Mouse (Mus musculus): ENCODE data around the gene St3gal6.

DNA sequence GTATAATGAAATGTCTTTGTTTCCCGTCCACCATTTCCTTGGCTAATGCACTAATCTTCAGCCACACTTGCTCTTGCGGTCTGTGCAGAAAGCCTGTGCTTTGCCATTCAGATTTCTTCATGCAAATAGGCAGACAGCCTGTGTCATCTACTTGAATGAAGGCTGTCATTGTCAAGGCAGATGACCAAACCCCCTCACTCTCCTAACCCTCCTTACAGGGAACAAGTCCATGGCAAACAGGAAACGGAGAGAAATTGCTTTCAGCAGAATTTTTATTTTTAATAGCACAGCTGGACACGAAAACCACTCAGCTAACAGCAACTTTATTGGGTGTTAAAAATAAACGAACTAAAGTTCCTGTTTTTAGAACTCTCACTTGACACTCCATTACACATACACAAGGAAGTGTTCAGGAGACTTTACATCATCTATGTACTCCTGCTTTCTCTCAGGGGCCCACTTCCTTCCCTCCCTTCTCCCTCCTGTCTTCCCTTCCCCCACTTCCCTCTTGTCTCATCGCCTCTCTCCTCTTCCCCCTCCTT lies 22.2 kb downstream of the St3gal6 start:
- TF ChIP-seq POLR2A (IDR thresholded peaks at IDR 0.05; ENCODE audit: borderline replicate concordance, control insufficient read depth, low read depth, low read length) (no peak), CTCF (IDR thresholded peaks at IDR 0.05; ENCODE audit: control insufficient read depth, insufficient read depth, low read length) (no peak)

All from bone marrow, adult 2 months (tissue).